Mouse (Mus musculus): ENCODE results near the gene Tnks2.

The Tnks2 gene

DNA sequence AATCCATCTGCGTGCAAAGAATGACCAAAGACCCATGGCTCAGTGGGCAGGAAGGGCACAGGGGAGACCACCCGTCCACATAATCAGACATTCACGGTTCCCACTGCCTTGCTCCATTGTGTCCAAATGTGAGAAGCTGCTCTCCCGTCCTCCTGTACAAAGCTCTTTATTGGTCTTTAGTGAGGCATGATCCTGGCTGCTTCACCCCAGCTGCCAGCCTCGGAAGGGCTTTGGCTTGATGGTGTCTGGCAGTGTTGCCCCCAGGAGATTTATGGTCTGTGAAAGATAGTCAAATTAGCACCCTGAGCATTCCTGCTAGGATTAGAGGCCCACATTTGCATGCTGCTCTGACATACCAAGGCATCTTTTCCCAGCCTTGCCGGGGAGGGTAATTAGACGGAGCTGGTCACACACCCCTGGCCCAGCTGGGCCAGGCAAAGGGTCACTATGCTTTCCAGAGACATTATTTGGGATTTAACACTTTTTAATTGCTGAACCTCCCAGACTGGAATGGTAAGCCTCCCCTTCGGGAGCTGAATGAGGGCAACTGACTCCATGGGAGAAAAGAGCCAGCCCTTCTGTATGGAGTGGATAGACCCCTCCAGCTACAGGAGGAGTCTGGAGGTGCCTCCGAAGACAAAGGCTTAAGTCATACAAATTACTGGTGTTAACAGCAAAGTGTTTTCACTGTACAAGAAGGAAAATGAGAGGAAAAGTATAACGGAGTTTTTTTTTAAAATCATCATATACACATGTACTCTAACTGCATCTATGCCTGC lies 62.9 kb downstream of the Tnks2 start:
- CTCF ChIA-PET: no interaction called here

DNA sequence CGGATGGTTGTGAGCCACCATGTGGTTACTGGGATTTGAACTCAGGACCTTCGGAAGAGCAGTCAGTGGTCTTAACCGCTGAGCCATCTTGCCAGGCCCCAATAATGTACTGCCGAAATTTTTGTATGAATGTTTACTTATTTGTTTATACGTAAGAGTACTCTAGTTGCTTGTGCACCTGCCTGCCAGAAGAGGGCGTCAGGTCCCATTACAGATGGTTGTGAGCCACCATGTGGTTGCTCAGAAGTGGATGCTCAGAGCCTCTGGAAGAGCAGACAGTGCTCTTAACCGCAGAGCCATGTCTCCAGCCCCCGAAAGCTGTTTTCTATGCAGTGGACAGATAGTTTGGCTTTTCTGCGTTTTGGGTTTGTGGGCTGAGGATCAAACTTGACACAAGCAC lies 63.7 kb downstream of the Tnks2 start:
- CTCF ChIA-PET: no interaction called here

DNA sequence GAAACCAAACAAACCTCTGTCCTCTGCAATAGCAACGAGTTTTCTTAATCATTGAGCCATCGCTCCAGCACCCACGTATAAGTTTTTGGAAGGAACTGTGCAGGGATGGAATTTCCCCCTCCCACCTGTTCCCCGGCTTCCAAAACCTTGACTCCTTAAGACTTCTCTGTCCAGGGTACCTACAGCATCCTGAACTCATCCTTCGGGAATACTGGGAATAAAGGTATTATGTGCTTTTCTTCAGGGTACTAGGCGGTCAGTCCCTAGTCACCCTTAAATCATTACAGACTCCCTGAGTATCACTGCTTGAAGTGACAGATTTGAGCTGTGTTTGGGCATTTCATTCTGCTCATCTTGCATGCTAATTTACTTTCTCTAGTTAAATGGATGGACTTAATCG lies 69.3 kb downstream of the Tnks2 start:
- CTCF ChIA-PET: no interaction called here

DNA sequence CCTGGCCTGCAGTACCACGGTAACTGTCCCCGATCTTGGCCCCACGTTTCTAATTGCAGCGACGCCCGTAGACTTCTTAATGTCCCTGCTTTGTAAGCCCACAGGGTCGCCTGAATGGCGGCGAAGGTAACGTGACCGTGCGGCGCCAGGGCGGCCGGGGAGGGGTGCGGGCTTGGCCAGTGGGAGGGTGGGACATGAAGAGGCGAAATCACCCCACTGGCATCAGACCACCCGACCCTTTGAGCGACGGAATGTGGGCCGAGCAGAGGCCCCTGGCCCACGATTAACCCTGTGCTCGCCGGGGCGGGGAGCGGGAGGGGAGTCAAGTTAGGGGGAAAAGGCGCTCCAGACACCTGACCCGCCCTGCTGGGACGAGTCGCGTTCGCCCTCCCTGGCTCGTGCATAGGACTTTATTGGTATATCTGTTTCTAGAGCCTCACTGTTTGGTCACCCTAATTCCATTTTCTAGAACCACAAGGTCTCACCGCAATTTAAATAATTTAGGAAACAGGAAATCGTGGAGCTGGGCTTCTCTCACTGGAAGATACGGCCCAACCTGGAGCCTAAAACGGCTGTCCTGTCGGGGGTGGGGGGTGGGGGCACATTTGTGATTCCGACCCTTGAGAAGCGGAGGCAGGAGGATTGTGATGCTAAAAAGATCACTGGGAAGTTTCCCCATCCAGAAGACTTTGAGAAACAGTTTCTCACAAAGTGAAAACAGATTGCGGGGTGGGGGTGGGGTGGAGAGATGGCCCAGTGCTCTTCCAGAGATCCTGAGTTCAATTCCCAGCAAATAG lies 70.4 kb downstream of the Tnks2 start:
- CTCF ChIA-PET: no interaction called here

DNA sequence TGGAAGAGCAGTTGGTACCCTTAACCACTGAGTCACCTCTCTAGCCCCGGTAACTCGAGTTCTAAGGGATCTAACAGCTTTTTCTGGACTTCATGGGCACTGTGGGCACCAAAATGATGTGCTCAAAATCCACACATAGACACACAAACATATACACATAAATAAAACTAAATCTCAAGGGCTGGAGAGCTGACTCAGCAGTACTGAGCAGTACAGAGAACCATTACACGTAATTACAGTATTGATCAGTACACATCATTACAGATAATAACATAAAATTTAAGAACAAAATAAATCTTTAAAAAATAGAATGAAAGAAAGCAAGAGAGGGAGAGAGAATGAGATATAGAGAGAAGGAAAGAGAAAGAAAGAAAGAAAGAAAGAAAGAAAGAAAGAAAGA lies 75.1 kb downstream of the Tnks2 start:
- CTCF ChIA-PET: interaction anchor here (0.9 kb wide), 1 partner anchor 1145 kb away, joined by 4 read pairs; no protein-coding TSS in a partner anchor

DNA sequence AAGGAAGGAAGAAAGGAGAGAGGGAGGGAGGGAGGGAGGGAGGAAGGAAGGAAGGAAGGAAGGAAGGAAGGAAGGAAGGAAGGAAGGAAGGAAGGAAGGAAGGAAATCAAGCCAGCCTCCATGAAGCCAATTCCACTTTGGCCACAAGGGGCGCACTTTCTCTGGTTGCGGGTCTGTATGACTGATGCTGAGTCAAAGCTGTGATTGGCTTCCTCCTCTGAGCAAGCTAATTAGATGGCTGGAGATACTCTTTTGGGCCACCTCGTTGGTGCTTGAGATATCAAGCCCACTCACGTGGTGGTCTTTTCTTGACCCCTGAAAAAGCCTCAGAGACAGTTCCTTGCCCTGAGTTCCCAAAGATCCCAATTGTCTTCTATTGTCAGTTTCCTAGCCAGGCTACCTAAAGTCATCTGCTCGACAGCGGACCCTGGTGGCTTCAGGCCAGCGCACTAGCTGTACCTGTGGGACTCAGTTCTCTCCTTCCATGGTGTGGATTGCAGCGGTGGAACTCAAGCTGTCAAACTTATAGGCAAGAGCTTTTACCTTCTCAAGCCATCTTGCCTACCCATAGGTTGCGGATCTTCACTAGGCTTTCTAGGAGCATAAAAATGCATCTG lies 75.8 kb downstream of the Tnks2 start:
- CTCF ChIA-PET: interaction anchor here (0.9 kb wide), 1 partner anchor 1144 kb away, joined by 4 read pairs; no protein-coding TSS in a partner anchor

DNA sequence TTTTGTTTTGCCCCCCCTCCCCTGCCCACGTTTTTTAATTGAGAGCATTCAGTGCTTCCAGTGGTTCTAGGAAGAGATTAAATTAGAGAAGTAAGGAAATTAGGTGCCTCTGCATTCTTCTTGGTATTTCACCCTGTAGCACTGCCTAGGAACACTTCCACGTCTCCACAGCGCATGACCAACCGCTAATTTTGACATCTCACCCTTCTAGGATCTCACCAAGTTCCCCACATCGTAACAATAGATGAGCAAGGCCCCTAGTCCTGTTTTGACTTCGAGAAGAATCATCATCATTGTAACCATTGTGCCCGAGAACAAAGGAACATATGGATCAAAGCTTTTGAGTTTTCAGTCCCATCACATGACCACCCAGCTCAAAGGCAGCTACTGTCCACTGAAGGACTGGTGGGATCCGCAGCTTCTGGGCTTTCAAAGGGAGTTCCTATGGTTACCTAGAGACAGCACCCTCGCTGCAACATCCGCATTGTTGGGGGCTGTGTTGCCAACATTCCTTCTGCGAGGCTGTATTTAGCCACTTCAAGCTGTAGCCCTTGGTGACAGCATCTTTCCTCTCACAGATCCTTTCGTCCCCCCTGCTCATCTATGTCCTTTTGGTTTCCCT lies 76.5 kb downstream of the Tnks2 start:
- CTCF ChIA-PET: no interaction called here

DNA sequence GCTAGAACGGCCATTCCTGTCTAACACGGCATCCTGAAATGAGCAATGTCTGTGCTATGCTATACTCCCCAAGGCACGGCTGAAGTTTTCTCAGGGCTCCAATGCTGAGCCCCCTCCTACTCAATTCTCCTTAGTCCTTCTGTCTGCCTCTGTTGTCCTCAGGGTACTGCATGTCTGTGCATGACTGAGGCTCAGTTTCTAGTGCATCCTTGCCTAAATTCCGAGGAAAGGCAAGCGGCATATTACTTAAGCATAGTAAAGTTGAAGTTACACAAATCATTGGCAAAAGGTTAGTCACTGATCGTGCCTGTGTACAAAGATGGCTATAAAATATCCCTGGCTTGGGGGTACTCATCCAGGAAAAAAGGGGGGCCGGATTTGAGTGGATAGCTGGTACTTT lies 79.0 kb downstream of the Tnks2 start:
- CTCF ChIA-PET: interaction anchor here (1.7 kb wide), 1 partner anchor 10 kb away, joined by 3 read pairs; no protein-coding TSS in a partner anchor

DNA sequence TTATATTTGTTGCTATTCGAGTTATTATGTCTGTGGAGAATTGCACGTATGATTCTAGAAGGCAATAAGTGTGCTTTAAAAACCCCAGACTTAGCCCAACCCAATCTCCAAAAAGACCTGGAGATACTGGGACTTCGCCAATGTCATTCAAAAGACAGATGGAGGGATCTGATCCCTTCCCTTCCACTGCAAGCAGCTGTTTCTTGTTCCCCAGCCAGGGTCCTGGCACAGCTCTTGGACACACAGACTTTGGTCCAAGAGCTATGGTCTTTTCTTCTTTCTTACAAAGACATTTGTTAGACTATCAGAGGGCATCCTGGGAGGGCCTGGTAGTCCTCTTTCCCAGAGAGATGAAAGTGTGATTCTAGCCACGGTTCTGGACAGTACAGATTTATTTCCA lies 82.2 kb downstream of the Tnks2 start:
- CTCF ChIA-PET: interaction anchor here (0.7 kb wide), 1 partner anchor 294 kb away, joined by 3 read pairs; no protein-coding TSS in a partner anchor

DNA sequence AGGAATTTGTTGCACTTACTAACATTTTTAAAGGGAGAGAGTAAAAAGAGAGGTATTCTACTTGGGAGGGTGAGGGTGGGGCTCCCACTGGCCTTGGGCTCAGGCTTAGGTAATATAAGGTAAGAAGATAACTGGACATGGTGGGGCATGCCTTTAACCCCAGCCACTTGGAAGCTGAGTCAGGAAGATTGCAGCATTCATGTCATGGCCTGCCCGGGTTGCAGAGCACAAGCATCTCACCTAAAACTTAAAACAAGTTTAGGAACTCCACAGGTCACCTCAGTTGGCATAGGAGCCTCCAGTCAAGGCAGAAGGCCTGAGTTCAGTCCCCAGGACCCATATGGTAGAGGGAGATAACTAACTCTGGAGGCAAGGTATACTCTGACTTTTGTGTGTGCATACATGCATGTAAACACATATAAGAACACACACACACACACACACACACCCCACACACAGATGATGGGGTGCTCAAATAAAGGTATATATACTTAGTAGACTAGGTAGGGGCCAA lies 82.9 kb downstream of the Tnks2 start:
- CTCF ChIA-PET: no interaction called here

DNA sequence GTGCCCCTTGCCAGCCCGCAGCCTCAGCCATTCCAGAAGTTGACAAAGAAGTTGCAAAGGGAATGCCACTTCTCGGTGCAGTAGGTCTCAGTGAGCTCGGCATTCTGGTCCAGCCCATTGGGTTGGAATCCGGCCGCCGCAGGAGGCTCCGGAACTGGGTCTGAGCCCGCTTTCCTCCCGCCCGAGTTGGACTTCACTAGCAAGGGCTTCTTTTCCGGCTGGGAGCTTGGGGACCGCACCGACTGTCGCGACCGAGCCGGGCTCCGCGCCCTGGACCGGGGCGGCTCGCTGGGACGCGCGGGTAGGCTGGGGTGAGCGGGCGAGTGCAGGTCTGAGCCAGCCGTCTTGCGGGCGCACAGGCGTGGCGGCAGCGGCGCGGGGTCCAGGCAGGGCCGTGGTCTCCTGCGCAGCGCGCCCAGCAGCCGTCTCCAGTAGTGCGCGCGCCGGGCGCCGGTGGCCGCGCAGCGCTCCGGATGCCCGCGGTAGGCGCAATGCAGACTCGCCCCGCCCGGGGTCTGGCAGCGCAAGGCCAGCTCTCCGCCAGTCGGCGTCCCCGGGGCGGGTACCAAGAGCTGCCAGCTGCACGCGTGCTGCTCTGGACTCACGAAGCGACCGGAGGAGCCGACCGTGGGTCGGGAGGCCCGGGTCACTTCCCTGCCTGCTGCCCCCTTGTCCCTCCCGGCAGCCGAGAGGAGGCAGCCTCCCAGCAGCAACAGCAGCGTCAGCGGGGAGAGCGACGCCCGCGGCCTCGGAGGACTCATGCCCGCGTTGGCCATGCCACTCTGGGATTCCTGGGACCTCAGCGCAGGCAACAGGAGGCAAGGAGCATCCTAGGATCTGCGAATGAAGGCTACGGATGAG lies 84.6 kb downstream of the Tnks2 start:
- CTCF ChIA-PET: interaction anchor here (0.5 to 1.0 kb wide), 3 partner anchors 29 to 99 kb away, joined by 3 read pairs; no protein-coding TSS in a partner anchor

DNA sequence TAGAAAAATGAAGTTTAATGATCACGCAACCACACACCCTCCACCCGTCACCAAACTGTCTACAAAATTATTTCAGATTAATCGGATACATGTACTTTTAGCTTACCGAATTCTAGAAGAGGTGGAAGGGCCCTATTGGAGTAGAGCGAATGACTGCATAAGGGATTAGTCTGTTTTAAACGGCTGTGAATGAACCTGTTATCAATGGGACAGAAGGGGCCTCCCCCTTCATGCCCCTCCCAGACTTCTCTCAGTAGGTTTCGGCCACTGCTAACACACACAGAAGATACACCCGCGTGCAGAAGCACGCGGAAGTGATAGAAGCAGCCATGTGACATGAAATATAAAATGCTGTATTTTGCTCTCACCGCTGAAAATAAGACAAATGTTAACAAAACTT lies 85.4 kb downstream of the Tnks2 start, which contains the start of gene Fgfbp3:
Fgfbp3 (minus strand) TSS at position 150 of the 400 bp plus-strand sequence.
- CTCF ChIA-PET: interaction anchor here (0.5 to 1.0 kb wide), 2 partner anchors 30 to 96 kb away, joined by 3 read pairs; no protein-coding TSS in a partner anchor

DNA sequence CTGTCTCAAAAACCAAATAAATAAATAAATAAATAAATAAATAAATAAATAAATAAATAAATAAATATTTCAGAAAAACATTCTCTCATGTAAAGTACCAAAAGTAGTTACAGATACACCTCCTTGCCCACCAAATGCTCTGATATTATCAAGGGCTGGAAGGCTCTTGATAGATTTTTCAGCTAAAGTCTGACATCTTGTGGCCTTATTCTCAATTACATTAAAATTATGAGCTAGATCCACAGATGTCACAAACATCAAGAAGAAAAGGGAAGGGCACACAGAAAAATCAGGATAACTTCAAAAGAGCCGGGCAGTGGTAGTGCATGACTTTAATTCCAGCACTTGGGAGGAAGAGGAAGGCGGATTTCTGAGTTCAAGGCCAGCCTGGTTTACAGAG lies 88.0 kb downstream of the Tnks2 start:
- CTCF ChIA-PET: no interaction called here

DNA sequence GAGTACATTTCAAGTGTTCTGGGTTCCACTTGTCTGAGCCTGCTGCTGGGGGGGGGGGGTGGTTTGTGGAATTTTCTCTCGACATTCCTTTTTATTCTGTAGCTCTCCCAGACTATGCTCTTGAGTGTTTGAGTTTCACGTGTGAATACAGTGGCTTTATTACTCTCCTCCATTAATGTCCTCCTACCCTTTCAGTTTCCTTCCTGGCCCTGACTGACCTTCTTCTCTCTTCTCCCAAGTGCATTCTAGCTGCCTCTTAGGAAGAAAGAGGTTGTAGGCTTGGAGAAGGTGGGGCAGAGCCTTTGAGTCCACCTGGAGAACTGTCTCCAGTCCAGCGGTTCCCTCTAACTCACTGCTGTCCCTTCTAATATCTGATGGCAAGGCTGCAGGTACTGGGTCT lies 88.9 kb downstream of the Tnks2 start:
- CTCF ChIA-PET: interaction anchor here (1.2 kb wide), 1 partner anchor 10 kb away, joined by 3 read pairs; no protein-coding TSS in a partner anchor

DNA sequence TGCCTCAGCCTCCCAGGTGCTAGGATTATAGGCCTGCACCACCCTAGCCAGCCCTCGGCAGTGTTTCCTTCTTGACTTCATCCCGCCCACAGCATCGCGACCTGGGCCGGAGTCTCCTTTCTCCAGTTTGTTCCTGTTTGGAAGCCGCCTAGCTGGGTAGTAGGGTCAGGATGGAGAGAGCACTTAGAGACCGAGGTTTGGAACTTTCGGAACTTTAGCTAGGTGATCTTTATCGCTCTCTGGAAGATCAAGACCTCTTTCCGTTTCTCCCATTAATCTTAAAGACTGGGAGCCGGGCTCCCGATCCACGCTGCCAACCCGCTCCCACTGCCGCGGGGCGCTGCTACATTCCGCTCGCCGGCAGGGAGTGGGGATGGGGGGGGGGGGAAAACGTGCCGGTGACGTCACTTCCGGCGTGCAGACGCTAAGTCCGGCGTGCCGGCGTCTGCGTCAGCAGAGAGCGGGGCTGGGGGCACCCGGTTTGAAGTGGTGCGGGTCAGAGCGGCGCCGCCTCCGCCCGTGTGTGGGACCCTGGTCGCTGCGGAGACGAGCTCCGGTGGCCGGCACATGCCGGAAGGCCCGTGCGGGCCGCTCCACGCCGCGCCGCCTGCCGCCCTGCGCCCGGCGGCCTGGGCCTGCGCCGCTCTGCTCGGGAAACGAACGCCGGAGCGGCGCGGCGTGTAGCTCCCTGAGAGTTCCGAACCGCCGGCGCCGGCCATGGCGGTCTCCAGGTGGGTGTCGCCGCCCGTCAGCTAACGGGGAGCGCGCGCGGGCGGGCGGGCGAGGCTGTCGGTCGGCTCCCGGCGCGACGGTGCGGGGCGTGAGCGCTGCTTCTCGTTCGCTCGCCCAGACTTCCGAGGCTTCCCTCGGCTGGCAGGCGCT lies 91.9 kb downstream of the Tnks2 start, which contains the start of gene Btaf1:
Btaf1 (plus strand) TSS at position 409 of the 882 bp plus-strand sequence.
- CTCF ChIA-PET: interaction anchor here (0.5 to 0.7 kb wide), 3 partner anchors 15 to 675 kb away, joined by 3 to 12 read pairs (median 7); no protein-coding TSS in a partner anchor

DNA sequence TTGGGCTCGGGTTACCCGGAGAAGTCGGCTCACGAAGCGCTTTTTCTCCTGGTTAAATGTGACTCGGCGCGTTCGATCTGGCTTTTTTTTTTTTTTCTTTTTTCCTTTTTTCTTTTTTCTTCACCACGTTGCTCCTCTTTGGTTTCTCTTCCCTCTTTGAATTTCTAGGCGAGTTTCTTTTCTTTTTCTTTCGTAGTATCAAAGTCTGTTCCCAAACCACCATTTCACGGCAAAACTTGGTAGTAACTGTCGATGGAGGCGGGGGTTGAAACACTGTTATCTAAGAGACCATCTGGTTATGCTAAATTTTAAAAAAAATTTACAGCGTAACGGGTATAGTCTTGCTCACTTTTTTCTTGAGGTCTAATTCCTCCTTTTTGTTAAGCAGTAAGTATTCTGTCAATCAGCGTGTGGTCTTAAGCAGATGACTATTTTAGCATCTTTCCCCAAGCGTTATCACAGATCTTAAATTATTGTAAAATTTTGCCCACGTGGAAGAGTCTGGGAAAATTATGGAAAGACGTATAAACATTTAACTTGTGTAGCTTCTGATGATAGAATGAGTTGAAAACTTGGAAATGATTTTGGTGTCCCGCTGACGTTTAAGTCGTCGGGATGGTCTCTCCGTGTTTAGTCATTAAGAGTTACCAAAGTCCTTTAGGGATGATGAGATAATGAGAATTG lies 92.7 kb downstream of the Tnks2 start:
- CTCF ChIA-PET: interaction anchor here (0.6 to 0.9 kb wide), 2 partner anchors 340 to 416 kb away, joined by 3 to 5 read pairs; no protein-coding TSS in a partner anchor

DNA sequence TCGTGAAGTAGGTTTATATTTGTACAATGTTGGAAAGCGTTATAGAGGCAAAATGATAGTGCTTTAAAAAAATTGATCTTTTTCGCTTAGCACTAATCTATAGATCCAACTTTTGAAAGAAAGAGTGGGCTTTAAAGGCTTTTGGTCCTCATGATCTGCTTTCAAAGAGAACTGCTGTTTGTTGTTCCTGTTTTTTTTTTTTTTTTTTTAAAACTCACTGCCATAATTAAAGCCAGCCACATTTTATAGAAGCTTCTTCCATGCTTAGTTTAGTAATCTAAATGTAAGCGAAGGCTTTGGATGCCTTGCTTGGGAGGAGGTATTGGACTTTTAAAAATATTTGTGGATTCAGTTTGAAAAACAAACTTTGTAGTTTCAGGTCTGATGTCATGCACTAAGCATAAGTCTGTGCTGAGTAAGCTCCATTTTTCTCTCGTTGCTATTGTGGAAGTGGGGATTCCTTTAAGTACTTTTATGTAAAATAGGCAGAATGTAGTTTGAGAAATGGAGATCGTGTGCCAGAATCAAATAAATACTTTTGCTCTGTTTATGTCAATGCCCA lies 93.8 kb downstream of the Tnks2 start:
- CTCF ChIA-PET: interaction anchor here (0.6 to 0.9 kb wide), 5 partner anchors 11 to 491 kb away, joined by 3 to 8 read pairs (median 5); no protein-coding TSS in a partner anchor

DNA sequence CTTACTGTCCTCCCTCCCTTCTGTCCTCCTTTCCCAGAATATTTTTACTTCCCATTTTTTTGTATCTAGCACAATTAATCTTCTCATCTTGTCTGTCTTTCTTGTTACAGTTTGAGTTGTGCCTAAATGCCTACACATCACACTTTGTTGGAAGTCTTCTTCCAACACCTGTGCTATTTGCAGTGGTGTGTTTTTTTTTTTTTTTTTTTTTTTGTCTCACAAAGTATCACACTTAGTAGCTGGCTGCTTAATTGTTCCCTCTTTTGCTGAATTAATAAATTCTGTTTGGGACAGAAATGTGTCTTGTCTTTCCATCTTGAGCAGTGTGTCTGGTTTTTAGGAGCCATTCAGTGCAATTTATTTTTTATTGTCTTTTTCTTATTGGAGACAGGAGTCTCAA lies 95.8 kb downstream of the Tnks2 start:
- CTCF ChIA-PET: interaction anchor here (0.6 kb wide), 1 partner anchor 506 kb away, joined by 4 read pairs; no protein-coding TSS in a partner anchor

Measured in spleen, embryonic (tissue).